Mouse (Mus musculus) T-helper 1 cell (primary cell): Measurements from ENCODE around the gene Arhgef18.

Experiments used
- in situ Hi-C: fragments of 300-600 bp; cut with MboI, MseI; formaldehyde crosslinking; loops from one replicate; pipeline ENCODE4 v1.15.1; 2025; ENCODE audit warnings: high pct_unique_total_duplicates

The Arhgef18 gene

DNA sequence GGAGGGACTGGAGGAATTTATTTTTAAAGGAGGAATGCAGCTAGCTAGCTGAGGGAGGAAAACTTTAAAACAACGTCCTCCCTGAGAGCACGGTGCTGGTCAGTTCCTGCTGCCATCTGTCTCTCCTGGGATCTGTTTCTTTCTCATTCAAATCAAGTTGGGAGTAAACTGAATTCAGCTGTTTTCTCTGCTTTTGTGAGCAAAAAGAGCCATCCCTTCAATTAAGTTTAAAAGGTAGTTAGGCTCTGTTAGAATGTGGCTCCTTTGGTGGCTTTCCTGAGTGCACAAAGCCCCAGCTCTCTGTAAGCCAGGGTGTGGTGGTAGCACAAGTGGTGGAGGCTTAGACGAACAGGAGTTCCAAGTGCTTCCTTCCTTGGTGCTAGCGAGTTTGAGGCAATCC lies 2.4 kb downstream of the Arhgef18 start:
- in situ Hi-C loops = no loop called here

- in situ Hi-C loops = no loop called here
These were observed 4.8 kb downstream of the Arhgef18 start for GRCm38 (mm10) chr8:3397597-3397996.

GRCm38 (mm10) chr8:3400509-3400908 lies 7.7 kb downstream of the Arhgef18 start:
- in situ Hi-C loops = no loop called here

DNA sequence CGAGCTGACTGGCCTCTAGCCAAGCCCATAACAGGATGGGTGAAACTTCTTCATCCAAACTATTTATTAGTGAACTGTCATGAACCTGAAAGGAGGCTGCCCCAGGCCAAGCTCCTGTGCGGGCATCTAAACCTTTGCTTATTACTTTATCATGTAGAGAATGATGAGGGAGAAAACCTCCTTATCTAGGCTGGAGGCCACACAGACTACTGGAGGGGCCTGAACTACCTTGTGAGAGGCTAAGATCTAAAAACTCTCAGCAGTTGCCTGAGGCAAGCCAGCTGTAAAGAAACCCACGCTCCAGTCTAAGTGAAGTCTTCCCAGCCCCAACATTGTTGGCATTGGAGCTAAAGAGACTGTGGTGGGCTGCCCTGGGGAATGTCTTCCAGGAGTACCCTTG lies 14.6 kb downstream of the Arhgef18 start:
- in situ Hi-C loops = no loop called here

DNA sequence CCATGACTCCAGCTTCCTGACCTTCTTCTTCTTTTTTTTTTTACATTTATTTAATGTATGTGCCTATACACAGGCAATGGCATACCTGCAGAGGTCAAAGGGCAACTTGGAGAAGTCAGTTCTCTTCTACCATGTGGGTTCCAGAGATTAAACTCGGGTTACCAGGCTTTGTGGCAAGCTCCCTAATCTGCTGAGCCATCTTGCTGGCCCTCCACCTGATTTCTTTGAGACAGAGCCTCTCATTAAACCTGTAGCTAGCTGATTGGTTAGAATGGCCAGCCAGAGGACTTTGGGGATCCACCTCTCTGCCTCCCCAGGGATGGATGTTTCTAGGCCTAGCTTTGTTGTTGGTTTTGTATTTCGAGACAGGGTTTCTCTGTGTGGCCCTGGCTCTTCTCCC lies 18.3 kb downstream of the Arhgef18 start:
- in situ Hi-C loops = no loop called here

DNA sequence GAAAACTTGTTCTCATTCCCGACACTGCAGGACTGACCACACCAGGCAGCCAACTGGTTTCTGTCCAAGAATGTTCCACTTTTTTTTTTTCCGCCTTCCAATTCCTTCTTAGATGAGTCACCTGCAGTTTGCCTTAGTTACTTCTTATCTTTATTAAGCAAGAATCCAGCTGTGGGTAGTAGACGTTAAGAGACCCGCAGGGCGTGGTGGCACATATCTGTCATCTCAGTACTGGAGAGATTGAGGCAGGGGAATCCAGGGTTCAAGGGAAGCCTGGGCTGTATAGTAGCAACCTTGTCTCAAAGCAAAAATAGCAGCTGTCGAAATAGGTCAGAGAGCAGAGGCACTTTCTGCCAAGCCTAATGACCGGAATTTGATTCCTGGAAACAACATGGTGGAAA lies 19.1 kb downstream of the Arhgef18 start:
- in situ Hi-C loops = no loop called here

DNA sequence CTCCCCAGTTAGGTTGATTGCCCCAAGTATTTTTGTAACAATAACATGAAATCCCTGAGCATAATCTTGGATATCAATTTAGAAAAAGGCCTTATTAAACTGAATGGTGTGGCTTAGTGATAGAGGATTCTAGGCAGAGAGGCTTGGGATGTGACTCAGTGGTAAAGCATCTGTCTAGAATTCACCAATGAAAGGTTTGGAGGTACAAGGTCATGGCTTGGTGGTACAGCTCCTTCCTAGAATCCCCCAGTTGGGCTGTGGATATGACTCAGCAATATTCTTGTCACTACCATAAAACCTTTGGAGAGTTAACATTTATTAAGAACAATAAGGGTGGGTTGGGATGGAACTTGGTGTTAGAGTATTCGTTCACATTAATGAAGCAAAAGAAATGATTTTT lies 20.0 kb downstream of the Arhgef18 start:
- in situ Hi-C loops = no loop called here

DNA sequence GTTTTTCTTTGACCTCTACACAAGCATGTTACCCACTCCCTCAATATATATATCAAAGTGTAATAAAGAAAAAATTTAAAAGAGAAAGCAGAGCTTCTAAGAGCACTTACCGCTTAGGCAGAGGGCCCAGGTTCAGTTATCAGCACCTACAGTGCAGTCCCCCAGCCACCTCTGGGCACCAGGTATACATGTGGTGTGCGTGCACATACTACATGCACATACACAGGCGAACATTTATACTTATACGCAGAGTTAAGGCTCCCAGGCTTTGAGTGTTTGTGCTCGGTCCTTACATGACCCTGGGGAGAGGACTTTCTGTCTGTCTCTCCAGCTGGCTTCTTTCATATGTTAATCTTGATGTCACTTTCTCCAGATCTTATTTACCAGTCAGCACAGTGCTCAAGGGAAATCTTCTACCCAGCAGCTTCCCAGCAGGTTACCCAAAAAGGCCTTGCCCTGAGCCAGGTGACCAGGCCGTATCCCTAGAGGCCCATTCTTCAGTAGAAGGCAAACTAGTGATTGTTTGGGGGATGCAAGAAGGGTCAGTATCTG lies 21.9 kb downstream of the Arhgef18 start:
- in situ Hi-C loops = no loop called here

DNA sequence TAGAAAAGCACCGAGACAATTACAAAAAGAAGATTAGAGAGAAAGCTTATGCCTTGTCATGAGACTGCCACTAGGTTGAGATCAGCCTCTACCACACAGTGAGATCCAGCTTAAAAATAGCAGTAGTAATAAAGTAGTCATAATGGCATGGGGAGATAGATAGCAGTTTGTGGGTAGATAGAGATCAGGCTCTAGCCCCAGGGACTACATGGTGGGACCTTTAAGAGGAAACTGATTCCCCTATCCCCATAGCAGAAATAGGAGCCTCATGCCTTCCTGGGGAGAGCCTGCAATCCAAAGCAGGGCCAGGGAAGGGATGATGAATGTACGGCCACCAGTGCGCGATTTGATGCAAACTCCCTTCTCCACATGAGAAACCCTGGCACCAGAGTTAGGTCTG lies 22.5 kb downstream of the Arhgef18 start:
- in situ Hi-C loops = no loop called here

- in situ Hi-C loops = no loop called here
These were observed 22.9 kb downstream of the Arhgef18 start for GRCm38 (mm10) chr8:3415661-3416060.

DNA sequence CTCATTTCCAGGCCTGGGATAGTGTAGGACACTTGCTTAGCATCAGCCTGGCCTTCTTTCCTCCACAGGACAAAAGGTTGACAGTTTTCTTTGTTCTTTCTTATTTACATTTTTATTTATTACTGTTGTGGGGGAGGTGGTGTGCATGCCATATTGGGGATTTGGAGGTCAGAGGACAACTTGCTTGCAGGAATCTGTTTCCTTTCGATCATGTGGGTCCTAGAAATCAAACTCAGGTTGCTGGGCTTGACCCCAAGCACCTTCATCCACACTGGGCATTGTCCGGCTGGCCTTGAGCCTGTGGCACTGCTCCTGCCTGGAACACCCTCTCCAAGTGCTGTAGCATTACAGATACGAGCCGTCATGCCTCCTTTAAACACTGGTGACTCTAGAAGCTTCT lies 24.0 kb downstream of the Arhgef18 start:
- in situ Hi-C loops = no loop called here

DNA sequence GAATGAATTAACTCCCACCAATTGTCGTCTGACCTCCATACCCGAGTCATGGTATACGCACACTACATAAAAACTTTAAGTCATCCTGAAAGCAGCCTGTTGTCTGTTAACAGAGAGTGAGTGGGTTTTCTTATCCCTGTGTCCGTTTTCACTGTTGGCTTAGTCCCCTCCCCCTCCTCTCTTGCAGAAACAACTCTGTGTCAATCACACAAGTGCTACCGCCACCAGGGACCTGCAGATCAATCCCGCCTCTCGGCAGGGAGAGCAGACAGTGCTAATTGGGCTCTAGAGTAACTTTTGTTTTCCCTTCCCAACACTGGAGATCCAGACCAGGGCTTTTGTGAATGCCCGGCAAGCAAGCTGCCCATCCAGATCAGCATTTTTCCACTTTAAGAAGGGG lies 24.6 kb downstream of the Arhgef18 start:
- in situ Hi-C loops = no loop called here

- in situ Hi-C loops = no loop called here
These were observed 25.3 kb downstream of the Arhgef18 start for GRCm38 (mm10) chr8:3418101-3418500.

GRCm38 (mm10) chr8:3420105-3420706 lies 27.4 kb downstream of the Arhgef18 start:
- in situ Hi-C loops = no loop called here

DNA sequence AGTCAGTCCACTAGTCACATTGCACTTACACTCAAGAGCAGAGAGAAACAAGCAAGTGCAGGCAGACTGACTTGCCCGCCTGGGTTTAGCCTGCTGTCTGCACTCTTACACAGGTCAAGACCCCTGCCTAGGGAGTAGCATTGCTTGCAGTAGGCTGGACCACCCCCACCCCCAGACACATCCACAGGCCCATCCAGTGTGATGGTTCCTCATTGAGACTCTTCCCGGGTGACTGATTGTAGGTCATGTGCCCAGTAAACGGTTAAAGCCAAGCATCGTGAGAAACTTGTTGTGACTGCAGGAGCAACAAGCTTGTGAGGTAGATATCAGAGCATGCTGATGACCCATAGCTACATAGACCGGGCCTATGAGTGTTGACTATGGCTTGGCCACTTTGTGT lies 28.7 kb downstream of the Arhgef18 start:
- in situ Hi-C loops = no loop called here

DNA sequence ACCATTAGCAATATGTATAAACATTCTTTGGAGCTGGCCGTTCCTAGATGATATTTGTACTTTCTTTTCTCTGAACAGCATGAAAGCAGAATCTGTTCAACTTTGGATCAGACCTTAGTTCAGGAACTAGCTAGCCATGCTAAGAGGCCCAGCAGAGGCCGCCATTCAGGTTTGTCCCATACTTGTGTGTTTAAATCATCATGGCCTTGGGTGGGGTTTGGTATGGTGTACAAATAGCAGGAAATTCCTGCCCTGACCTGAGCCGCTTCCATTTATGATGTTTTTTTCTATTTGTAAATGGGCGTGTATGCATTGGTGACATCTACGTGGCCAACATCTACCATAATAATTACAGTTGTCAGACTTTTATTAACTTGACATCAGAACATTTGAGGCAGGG lies 32.4 kb downstream of the Arhgef18 start:
- in situ Hi-C loops = no loop called here

- in situ Hi-C loops = no loop called here
These were observed 33.4 kb downstream of the Arhgef18 start for GRCm38 (mm10) chr8:3426211-3426610.

DNA sequence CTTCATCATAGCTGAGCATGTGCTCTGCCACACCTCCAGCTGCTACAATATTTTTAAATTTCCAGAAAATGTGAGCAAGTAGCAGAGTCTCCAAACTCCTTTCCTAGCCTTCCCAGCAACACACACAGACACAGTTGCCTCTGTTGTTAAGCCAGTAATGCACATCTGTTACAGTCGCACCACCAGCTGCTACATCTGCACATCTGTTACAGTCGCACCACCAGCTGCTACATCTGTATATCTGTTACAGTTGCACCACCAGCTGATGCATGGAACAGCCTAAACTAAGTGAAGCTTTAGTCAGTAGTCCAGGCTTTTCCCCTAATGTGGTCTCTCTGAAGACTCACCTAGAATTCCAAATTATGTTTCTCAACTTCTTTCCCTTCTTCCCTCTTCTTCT lies 35.6 kb downstream of the Arhgef18 start:
- in situ Hi-C loops = no loop called here

DNA sequence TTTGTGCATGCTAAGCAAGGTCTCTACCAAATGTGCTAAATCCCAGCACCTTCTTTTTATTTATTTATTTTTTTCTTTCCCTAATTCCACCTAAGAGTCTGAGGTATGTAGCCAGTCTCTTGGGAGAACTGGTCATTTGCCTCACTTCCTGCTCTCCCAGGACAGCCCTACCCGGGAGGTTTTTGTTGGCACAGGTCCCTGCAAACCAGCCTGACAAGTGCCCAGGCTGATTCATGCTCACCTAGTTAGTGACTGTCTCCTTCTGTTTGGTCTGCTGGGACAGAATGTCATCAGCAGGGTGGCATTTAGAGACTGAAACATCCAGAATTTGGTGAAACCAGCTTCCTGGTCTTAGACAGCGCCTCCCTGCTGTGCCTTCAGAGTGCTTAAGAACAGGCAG lies 37.2 kb downstream of the Arhgef18 start:
- in situ Hi-C loops = no loop called here

DNA sequence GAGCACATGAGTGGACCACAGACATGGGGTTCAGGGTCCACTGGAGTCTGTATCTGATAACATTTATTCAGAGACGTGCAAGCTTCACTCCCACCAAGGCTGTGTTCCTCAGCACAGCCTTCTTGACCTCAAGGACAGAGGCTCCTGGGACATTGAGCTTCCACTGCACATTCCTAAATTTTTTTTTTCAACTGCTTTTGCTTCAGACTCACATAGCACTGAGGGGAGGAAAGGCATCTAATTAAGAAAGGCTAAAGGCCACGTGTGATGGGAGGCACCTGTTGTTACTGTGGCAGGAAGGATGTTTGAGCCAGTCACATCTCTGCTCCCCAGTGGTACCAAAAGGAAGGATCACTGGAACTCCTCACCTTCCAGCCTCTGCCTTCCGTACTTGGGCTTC lies 38.3 kb downstream of the Arhgef18 start:
- in situ Hi-C loops = no loop called here

DNA sequence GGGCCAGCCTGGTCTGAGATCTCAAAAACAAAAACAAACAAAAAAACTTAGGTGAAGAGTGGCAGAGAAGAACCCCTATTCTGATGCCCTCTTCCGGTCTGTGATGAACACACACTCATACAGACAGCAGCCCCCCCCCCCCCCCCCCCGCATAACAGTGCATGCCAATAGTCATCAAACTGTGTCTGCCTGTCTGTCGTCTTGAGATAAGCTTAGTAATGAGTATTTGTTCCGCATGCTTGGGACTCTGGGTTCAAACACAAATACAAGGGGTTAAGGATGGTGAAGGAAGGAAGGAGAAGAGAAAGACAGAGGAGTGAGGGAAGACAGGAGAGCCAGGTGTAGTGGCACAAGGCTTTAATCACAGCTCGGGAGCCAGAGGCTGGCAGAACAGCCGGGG lies 43.7 kb downstream of the Arhgef18 start:
- in situ Hi-C loops = no loop called here

- in situ Hi-C loops = no loop called here
These were observed 46.7 kb downstream of the Arhgef18 start for GRCm38 (mm10) chr8:3439510-3439909.

- in situ Hi-C loops = no loop called here
These were observed 56.4 kb downstream of the Arhgef18 start for GRCm38 (mm10) chr8:3449226-3449625.

DNA sequence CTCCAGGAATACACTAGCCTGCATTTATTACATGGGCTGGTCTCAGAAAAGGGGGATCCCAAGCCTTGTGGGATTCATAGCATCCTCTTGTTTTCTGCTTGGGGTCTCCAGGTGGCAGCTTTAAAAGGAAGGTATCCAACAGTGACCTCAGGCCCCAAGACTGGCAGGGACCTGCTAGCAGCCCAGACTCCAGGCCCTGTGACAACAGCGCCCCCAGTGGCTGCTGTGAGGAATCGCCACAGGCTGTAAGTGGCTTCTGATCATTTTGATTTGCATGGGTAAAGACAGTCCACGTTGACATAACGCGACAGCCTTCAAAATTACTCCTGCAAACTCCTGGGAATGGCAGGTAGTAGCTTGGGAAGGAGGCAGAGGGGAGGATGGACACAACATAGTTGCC lies 57.9 kb downstream of the Arhgef18 start:
- in situ Hi-C loops = no loop called here
